Mouse (Mus musculus) kidney, adult 10 weeks (tissue): ENCODE measurements around the gene Tspan3. TPM values are rescaled to one million over a fixed set of nuclear protein-coding genes. Genes with fewer than 3 reads are reported as not detected.

ENCODE experiments used
- polyA plus RNA-seq: library from polyadenylated mRNA; stranded (reverse); fragments of 350-450 nt; fragmentation: Illumina TruSeq; extraction: RNeasy Lipid Tissue Mini Kit (QIAGEN cat#74804); gene quantifications from one replicate; pipeline ENCODE4 v1.2.3, GENCODE M21; 2014; ENCODE audit warnings: low read depth, low replicate concordance

Gene Tspan3
- polyA plus RNA-seq, result 225 TPM

GRCm38 (mm10) chr9:56165377-56165776, at the start of gene Tspan3:
Gene Tspan3 (minus strand): TSS chr9:56165477.

GRCm38 (mm10) chr9:56089778-56090520, 75.3 kb downstream of the Tspan3 start, which contains the start of gene Pstpip1:
Gene Pstpip1 (plus strand): TSS chr9:56089962.

Other genes with a start within 250 kb of the Tspan3 start
- 17.6 TPM for gene Scaper, start 227.4 kb downstream of the Tspan3 start, polyA plus RNA-seq
- gene 4930563M21Rik, start 154.9 kb downstream of the Tspan3 start, polyA plus RNA-seq, result not detected
- 100 TPM for gene Rcn2, start 123.6 kb downstream of the Tspan3 start, polyA plus RNA-seq
- not detected for gene Pstpip1, start 75.5 kb downstream of the Tspan3 start, polyA plus RNA-seq